Mouse (Mus musculus) activated CD4-positive, CD25-positive, alpha-beta regulatory T cell, adult 4 months (primary cell): Measurements from ENCODE around the gene Olfr654. TPM values are rescaled to one million over a fixed set of nuclear protein-coding genes. Genes with fewer than 3 reads are reported as not detected.

Source experiments
- ATAC-seq: one replicate; pipeline ENCODE4 v1.8.0; 2017
- polyA plus RNA-seq, 2 experiments: library from polyadenylated mRNA; unstranded; fragments of 100-300 nt; shearing (Covaris generic); gene quantifications; one replicate each; pipeline ENCODE4 v1.2.1; 2017

Gene Olfr654
- under 1 TPM in 1 of 2 experiments, not detected in 1; 0.30 TPM for polyA plus RNA-seq

- ATAC-seq = no peak
Measured at GRCm38 (mm10) chr7:104586725-104587124, at the start of gene Olfr654. Olfr654 (plus strand) TSS chr7:104587025.

GRCm38 (mm10) chr7:104549833-104550232 lies 37.0 kb upstream of the Olfr654 start, which contains the start of gene Olfr651:
Olfr651 (plus strand) TSS chr7:104550133.
- no peak for ATAC-seq

GRCm38 (mm10) chr7:104552700-104553099 lies 34.1 kb upstream of the Olfr654 start:
- no peak for ATAC-seq

GRCm38 (mm10) chr7:104560601-104561000 lies 26.2 kb upstream of the Olfr654 start, which contains the start of gene Olfr652:
Olfr652 (plus strand) TSS chr7:104560901.
- no peak for ATAC-seq

GRCm38 (mm10) chr7:104577014-104577413 lies 9.8 kb upstream of the Olfr654 start, which contains the start of gene Olfr653:
Olfr653 (plus strand) TSS chr7:104577314.
- ATAC-seq = no peak

- no peak for ATAC-seq
Measured at GRCm38 (mm10) chr7:104580846-104581245, 6.0 kb upstream of the Olfr654 start.

GRCm38 (mm10) chr7:104581429-104581828 lies 5.4 kb upstream of the Olfr654 start:
- no peak for ATAC-seq

- ATAC-seq = no peak
Measured at GRCm38 (mm10) chr7:104588274-104588673, 1.4 kb downstream of the Olfr654 start.

GRCm38 (mm10) chr7:104601679-104602078 lies 14.9 kb downstream of the Olfr654 start, which contains the start of gene Olfr655:
Olfr655 (minus strand) TSS chr7:104601779.
- ATAC-seq = no peak

- peak; percentile 72 for ATAC-seq
Measured at GRCm38 (mm10) chr7:104603173-104603572, 16.3 kb downstream of the Olfr654 start.

- ATAC-seq = no peak
Measured at GRCm38 (mm10) chr7:104604727-104605126, 17.9 kb downstream of the Olfr654 start.

- no peak for ATAC-seq
Measured at GRCm38 (mm10) chr7:104613655-104614054, 26.8 kb downstream of the Olfr654 start, which contains the start of gene Olfr656. Olfr656 (plus strand) TSS chr7:104613955.

- ATAC-seq = no peak
Measured at GRCm38 (mm10) chr7:104624494-104624893, 37.7 kb downstream of the Olfr654 start, which contains the start of gene Olfr657. Olfr657 (plus strand) TSS chr7:104624794.

Other genes with a start within 250 kb of the Olfr654 start
- 10 to 100 TPM; 16.2 to 20.3 TPM for gene Trim12c, start 233.7 kb upstream of the Olfr654 start, polyA plus RNA-seq
- 1 to 10 TPM; 1.6 to 4.0 TPM for gene Trim30b, start 217.1 kb upstream of the Olfr654 start, polyA plus RNA-seq
- gene Trim30c, start 186.2 kb upstream of the Olfr654 start, polyA plus RNA-seq = 1 to 10 TPM; 1.1 to 1.7 TPM
- 10 to 100 TPM; 77.9 to 80.9 TPM for gene Trim30a, start 121.8 kb upstream of the Olfr654 start, polyA plus RNA-seq
- gene Trim30d, start 79.2 kb upstream of the Olfr654 start, polyA plus RNA-seq = 10 to 100 TPM; 27.0 to 33.5 TPM
- not detected for gene Olfr651, start 36.9 kb upstream of the Olfr654 start, polyA plus RNA-seq
- gene Olfr652, start 26.1 kb upstream of the Olfr654 start, polyA plus RNA-seq = under 1 TPM in 1 of 2 experiments, not detected in 1; 0.44 TPM
- not detected for gene Olfr653, start 9.7 kb upstream of the Olfr654 start, polyA plus RNA-seq
- gene Olfr655, start 14.8 kb downstream of the Olfr654 start, polyA plus RNA-seq = not detected
- gene Olfr656, start 26.9 kb downstream of the Olfr654 start, polyA plus RNA-seq = not detected
- gene Olfr657, start 37.8 kb downstream of the Olfr654 start, polyA plus RNA-seq = not detected
- under 1 TPM in 1 of 2 experiments, not detected in 1; 0.19 TPM for gene Olfr658, start 60.3 kb downstream of the Olfr654 start, polyA plus RNA-seq
- gene Olfr659, start 79.7 kb downstream of the Olfr654 start, polyA plus RNA-seq = not detected
- gene Olfr661, start 99.5 kb downstream of the Olfr654 start, polyA plus RNA-seq = not detected
- not detected for gene Usp17le, start 190.4 kb downstream of the Olfr654 start, polyA plus RNA-seq